Mouse (Mus musculus) frontal cortex, adult 2 months (tissue): ENCODE results near the gene Kat2b. TPM values are rescaled to one million over a fixed set of nuclear protein-coding genes. Genes with fewer than 3 reads are reported as not detected.
"Not testable (repeated sequence)": the region's sequence is repeated elsewhere in the genome, so short reads cannot be mapped to it uniquely, and the experiment has no call there.

Experiments
- DNase-seq, 2 experiments: peaks; one replicate each; pipeline ENCODE4 v3.0.0; 2022; ENCODE audit warnings: low spot score in 1 of 2; ENCODE audit errors: extremely low spot score in 1 of 2
- polyA plus RNA-seq: library from polyadenylated mRNA; depleted of rRNA; stranded (reverse); fragments of >200 nt; gene quantifications from 2 replicates; pipeline ENCODE4 v1.2.3, GENCODE M21; 2012

Kat2b gene
- polyA plus RNA-seq, 1 experiment, result 15.2 TPM

DNA sequence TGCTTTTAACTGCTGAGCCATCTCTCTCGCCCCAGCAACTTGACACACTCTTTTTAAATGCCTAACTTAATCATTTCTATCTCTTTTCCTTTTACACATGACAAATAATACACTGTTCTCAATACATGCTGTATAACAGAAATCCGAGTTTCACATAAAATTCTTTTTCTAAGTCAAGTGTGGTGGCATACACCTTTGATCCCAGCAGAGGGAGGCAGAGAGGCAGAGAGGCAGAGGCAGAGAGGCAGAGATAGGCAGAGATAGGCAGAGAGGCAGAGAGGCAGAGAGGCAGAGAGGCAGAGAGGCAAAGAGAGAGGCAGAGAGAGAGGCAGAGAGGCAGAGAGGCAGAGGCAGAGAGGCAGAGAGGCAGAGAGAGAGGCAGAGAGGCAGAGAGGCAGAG, 90.7 kb downstream of the Kat2b start:
- peak in 1 of 2 experiments; percentile 37 for DNase-seq

DNA sequence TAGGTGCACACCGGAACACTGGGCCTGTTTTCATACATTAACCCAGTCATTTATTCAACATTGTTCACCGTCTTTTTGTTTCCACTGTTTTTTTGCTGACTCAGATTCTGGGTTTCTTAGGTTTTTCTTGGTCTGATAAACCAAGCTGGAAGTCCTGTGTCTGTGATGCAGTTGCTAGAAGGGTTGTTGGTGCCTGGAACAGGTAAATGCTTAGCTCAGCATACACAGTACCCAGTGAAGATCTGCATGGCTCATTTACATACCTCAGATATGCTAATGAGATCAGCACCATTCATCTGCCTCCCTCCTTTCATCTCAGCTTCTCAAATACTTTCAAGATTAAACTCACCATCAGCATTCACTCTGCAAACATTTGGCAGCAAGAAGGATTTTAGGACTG, 92.0 kb downstream of the Kat2b start:
- DNase-seq, result no peak

DNA sequence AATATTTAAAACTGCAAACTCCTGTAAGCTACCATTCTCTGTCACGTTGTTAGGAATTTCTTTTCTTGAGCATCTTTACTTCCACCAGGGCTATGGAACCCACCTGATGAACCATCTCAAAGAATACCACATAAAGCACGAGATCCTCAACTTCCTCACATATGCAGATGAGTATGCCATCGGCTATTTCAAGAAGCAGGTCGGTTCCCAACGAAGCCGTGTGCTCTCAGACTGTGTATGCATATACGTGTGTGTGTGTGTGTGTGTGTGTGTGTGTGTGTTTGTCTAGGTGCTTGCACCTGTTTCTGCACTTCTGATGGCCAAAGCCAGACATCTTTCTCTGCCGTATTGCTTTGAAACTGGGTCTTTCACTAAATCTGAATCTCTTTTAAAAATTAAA, 92.6 kb downstream of the Kat2b start:
- DNase-seq, result no peak

DNA sequence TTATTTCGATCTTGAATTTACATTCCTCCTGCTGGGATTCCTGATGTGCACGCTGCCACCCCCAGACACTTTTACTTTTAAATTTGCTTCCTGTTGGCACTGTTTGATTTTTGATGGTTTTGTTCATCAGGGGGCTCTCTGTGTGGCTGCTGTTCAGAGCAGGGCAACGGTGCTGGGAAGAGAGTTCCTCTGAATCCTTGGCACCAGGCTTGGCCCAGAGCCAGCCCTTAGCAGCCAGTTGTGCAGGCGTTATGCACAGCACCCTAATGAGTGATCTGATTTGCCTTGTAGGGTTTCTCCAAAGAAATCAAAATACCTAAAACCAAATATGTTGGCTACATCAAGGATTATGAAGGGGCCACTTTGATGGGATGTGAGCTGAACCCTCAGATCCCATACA, 93.1 kb downstream of the Kat2b start:
- peak in 1 of 2 experiments; percentile 37 for DNase-seq

DNA sequence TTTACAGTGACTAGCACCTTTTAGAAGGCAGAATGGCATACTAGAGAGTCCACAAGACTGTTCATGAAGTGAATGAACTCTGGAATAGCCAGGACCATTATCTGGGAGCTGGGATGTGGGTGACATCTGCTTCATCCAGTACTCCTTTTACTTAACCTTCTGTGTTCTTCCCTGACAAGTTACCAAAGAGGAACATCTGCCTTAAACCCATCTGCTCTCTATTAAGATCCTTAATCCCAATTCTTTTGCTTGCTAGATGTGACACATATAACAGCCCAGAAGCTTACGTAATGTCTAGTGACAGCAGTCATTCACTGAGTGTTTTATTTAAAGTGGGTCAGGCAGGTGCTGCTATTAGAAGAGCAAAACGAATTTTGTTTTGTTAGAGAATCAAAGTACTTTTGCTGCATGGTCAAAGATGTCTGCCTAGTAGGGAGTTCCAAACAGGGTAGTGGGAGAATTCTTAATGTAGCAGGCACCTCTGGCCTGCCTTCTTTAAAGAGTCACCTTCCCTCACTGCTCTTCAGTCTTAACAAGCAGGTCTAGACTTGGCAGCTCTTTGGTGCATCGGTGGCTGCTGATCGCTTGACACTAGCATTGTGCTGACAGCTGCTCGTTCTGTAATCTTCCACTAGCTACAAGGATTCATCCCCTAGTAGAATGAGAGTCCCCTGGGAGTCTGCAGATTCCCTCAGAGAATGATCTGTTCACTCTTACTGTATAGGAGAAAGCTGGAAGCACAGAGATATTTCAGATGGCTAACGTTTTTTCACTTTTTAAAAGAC, 94.6 kb downstream of the Kat2b start:
- no peak for DNase-seq

DNA sequence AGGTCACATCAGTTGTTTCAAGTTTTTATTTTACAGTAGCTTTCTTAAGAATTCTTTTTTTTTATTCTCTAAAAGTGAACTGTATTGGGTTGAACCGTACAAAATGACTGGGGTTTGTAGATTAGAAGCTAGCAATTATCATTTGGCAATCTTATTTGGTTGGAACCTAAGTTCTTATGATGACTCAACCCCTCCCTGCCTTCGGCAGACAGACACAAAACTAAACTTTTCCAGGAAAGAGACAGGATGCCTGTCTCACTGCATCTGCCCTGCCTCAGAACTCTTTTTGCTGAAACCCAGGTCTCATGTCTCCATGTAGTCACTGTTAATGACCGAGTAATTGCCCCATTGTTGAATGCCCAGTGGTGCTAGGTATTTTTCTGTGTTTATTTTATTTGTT, 97.6 kb downstream of the Kat2b start:
- DNase-seq, result no peak

DNA sequence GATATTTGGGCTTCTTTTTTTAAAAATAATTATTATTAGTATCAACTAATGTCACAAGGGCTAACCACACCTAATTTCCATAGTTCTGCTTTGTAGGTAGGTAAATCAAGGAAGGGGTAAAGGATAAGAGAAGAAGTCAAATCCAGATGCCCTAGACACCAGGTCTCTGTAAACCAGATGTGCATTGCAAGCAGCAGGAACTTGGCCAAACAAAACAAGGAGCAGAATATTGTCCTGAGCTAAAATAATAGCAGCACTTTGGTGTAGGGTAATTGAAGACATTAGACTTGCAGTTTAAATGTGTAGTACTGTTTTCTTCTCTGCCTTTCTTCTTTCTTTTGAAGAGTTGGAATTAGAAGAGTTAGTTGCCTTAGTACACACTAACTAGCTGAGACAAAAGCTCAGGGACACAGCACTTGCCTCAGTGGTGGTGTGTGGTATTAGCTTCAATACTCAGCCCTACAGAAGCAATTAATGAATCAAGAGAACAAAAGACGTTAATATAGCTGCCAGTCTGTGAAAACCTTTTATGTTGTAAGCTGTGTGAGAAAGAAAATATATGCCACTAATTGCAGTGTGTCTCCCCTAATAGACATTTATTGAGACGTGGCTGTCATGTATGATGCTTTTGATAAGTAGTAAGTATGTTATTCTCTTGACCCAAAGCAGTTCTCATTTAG, 98.2 kb downstream of the Kat2b start:
- no peak for DNase-seq

DNA sequence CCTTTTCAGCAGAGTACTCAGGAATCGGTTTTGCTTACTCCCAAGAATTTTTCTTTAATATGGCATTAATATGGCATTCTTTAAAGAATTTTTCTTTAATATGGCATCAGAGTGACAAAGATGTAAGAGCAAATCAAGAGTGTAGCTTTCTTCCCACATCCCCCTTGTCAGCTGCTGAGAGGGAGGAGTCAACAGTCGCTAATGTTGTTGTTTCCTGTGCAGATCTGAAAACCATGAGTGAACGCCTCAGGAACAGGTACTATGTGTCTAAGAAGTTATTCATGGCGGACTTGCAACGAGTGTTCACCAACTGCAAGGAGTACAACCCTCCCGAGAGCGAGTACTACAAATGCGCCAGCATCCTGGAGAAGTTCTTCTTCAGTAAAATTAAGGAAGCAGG, 103.8 kb downstream of the Kat2b start:
- DNase-seq, result no peak

DNA sequence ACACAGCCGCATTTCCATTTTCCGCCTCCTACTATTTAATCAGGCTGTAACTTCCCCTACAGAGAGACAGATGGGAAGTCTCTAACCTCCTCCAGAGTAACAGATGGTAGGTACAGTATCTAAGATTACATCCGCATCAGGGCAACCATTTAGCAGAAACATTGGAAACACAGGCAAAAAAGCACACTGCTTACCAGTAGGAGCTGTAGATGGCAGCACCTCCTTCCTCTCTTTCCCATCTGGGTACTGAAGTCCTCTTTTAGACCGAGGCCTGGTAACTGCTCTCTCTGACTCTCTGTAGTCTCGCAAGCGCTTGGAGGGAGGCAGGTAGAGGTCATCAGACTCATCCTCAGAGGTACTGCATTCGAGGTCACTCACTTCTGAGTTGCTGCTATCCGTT, 112.1 kb downstream of the Kat2b start:
- peak; percentile 52 to 77 for DNase-seq

DNA sequence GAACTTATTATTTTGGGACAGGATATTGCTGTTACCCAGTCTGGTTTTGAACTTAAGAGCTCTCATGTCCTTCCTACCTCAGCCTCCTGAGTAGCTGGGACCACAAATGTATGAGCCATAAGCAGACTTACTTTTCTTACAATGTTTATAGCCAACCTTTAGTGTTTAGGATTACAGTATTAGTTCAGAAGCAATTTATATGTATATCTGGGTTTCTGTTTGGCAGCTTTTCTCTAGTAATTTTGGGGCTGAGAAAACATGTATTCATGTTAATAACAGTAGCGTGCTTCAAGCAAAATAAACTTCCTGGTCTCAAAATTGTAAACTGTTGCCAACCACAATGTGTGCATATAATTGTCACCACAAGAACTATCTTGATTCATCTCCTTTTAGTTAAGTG, 121.7 kb downstream of the Kat2b start:
- no peak for DNase-seq

DNA sequence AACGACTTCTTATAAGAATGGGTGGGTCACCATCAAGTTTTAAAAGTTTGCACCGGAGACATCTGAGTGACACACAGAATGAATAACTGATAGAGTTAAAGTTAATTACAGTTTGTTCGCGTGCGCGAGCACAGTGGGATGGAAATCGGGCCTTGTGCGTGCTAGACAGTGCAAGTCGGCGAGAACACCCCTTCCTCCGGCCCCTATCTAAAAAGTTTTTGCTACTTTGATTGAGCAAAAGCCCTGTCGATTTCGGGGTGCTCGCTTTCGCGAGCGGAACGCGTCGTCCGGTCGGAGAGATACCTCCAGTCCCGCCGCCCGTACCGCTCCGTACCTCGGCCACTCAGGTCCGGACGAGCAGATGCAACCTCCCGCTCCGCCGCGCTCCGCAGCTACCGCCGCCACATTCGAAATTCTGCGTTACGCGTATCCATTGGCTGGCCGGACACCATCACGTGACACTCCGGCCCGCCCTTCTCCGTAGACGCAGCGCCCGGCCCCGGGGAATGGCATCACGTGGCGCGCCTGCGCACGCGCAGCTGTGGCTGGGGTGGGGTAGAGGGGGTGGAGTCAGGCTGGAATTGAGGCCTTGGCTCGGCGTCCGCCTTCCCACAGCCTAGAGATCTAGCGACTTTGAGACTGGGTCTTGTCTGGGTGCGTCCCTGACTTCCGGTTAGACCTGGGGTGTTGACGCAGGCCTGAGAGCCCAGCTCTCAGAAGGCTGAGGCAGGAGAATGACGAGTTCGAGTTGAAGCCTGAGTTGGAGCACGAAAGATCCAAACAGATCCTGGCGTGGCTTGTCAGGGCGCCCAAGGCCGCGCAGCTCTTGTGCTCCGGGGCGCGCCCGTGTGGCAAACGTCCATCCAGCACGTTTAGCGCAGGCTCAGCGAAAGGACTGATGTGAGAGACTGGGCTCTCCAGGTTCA, 122.5 kb downstream of the Kat2b start, which contains the start of gene Sgo1:
TSS of gene Sgo1 (minus strand) at position 457 of the 926 bp plus-strand sequence.
- peak; percentile 87 to 97 for DNase-seq

DNA sequence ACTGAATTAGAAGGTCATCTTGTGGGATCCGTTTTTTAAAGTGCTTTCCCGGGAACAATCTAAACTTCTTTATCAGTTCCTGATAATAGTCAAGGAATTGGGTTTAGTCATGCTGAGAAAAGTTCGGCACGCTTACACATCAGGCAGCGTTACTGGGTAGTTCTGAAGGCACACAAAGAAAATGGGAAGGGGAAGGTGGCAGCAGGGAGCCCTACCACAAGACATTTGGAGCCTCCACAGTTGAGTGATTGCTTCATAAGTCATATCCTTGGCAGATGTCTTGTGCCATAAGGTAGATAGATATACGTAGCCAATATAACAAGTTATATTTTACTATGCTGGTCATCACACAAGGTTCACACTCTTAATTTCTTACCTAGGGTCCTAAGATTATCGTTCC, 123.3 kb downstream of the Kat2b start:
- no peak for DNase-seq

DNA sequence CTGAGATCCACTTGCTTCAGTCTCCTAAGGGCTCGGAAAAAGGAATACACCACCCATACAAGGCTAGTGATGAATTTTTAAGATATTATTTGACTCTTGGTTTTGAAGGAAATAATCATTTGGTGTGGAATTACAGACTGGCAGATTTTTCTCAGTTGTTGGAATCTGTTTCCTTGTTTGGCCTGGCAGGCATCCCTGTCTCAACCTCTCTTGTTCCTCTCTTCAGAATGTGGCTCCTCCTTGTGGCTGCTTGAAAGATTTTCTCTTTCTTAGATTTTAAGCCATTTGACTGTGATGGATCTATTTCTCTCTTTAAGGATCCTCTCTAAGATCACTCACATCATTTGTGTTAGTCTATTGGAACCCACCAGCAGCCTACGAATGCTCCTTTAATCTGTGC, 127.4 kb downstream of the Kat2b start:
- peak in 1 of 2 experiments; percentile 59 for DNase-seq

DNA sequence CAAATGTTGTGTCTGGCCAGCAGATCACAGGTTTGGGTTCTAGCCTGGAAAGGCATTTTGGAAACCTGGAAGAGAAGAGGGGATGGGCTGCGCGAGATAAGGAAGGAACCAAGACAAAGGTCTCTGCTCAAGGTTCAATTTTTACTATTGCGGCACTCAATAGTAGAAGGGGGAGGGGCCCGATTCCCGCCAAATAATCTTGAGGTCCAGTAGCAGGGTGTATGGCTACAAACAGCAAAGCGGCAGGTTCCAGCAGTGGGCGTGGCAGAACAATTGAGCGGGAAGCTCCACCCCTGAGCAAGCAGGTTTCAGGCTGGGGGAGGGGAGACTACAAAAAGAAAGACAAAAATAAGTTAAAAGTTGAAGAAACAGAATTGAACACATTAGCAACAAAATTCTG, 130.9 kb downstream of the Kat2b start:
- DNase-seq, result not testable (repeated sequence)

DNA sequence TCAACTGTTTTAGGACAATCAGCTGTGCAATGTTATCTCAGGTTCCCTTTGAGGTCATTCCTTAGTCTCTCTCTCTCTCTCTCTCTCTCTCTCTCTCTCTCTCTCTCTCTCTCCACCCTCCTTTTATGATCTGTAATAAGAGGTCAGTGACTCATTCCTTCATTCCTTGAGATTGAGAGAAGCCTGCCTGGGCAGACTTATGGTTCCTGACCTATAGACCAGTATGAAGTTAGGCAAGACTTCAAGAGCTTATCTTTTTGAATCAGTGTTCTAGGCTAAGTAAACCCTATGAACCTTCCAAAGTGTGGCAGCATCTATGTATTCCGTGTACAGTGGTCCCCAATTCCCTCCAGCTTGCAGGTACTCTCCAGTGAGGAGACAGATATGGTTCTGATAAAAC, 147.8 kb downstream of the Kat2b start:
- DNase-seq, result no peak

DNA sequence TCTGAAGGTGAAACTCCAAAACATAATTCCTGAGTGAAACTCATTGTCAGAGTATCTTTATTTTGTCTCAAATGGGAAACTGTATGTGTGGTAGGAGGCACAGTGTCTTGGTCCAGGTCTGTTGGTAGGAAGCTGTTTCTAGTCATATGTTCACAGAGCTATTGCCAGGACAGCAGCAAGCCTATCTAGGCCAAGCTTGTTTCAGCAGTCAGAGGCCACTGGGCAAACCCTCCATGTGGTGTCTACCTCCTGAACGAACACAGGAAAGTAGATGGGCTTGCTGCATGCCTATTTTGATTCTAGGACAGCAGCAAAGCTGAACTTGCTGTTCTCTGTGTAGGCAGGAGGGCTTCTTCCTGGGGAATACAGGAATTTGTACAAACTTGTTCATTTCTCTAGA, 148.5 kb downstream of the Kat2b start:
- not testable (repeated sequence) for DNase-seq

DNA sequence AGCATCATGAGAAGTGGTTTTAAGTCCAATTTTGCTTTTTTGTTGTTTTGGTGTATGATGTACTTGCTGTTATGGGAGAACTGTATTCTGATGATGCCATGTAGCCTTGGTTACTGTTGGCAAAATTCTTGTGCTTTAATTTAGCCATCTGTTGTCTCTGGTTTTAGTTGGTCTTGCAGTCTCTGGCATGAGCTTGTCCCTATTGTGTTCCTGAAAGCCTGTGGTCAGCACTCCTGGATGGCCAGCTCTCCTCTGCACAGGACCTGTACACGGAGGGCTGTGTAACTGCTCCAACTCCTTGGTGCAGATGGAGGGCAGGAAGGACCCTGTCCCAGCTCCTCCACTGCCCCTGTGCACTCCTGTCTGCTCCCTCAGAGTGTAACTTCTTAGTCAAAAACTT, 151.8 kb downstream of the Kat2b start:
- DNase-seq, result no peak

DNA sequence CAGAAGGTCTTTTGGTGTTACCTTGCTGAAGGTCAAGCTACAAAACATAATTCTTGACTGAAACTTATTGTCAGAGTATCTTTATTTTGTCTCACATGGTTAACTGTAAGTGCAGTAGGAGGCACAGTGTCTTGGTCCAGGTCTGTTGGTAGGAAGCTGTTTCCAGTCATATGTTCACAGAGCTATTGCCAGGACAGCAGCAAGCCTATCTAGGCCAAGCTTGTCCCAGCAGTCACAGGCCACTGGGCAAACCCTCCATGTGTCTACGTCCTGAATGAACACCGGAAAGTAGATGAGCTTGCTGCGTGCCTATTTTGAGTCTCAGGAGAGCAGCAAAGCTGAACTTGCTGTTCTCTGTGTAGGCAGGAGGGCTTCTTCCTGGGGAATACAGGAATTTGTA, 152.3 kb downstream of the Kat2b start:
- DNase-seq, result not testable (repeated sequence)
